Comparison of ENCODE assay signal across 35 mouse cellular contexts in the genomic region with DNA sequence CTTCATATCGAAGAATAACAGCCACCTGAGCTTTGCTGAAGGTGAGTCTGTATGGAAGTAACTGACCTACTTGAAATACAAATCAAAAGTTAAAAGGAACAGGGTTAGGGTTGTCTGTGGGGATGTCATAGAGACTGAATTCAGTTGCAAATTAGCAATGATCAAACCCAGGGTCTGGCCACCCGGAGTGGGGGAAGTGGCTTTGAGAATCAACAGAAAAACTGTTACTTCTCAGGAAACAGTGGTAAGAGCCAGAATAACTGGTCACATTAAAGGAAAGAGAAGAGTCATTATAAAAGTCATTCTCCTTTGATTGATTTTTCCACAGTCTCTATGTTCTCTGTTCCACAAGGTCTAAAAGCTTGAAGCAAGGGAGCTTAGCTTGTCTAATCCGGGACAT.
"Had no signal": no experiment of that assay in that cellular context is flagged by ENCODE, and none has a peak within 500 bp of the region (broad histone marks: within the 10 kb centered on the region; RNA-seq: fewer than 3 reads in every experiment).

No protein-coding gene starts in this region.

- H3K9me3 ChIP-seq: hindbrain, embryonic 15.5 days; intestine, embryonic 15.5 days had no signal

- H3K27ac ChIP-seq: heart, embryonic 10.5 days; heart, embryonic 13.5 days; heart, embryonic 15.5 days; hindbrain, embryonic 10.5 days; hindbrain, embryonic 12.5 days; hindbrain, embryonic 13.5 days; hindbrain, embryonic 14.5 days; hindbrain, embryonic 15.5 days; hindbrain, postnatal 0 days; intestine, embryonic 15.5 days; kidney, embryonic 15.5 days; kidney, postnatal 0 days; layer of hippocampus, adult 2 months had no signal

- H3K27me3 ChIP-seq: heart, embryonic 12.5 days; heart, embryonic 13.5 days; heart, embryonic 15.5 days; hindbrain, embryonic 12.5 days; hindbrain, embryonic 13.5 days; hindbrain, embryonic 15.5 days; intestine, embryonic 15.5 days; kidney, embryonic 15.5 days had no signal

- ATAC-seq: hindbrain, embryonic 16.5 days; hindbrain, postnatal 0 days; inflammation-experienced regulatory T-cells, adult 6 months; intestine, embryonic 15.5 days; intestine, embryonic 16.5 days; intestine, postnatal 0 days had no signal

- H3K36me3 ChIP-seq: heart, embryonic 12.5 days; heart, embryonic 13.5 days; heart, embryonic 15.5 days; hindbrain, embryonic 10.5 days; hindbrain, embryonic 12.5 days; hindbrain, embryonic 13.5 days; hindbrain, embryonic 15.5 days; intestine, embryonic 15.5 days; kidney, embryonic 15.5 days had no signal

- H3K4me2 ChIP-seq: heart, embryonic 11.5 days; heart, embryonic 12.5 days; heart, embryonic 13.5 days; heart, embryonic 15.5 days; hindbrain, embryonic 12.5 days; hindbrain, embryonic 13.5 days; hindbrain, embryonic 14.5 days; hindbrain, embryonic 15.5 days; intestine, embryonic 15.5 days; kidney, embryonic 15.5 days had no signal

- H3K4me3 ChIP-seq: heart, embryonic 10.5 days; heart, embryonic 12.5 days; heart, embryonic 13.5 days; heart, embryonic 15.5 days; hindbrain, embryonic 10.5 days; hindbrain, embryonic 12.5 days; hindbrain, embryonic 13.5 days; hindbrain, embryonic 15.5 days; intestine, embryonic 15.5 days; kidney, embryonic 15.5 days; layer of hippocampus, adult 2 months had no signal

- H3K4me1 ChIP-seq: heart, embryonic 10.5 days; heart, embryonic 12.5 days; heart, embryonic 13.5 days; heart, embryonic 15.5 days; hindbrain, embryonic 10.5 days; hindbrain, embryonic 12.5 days; hindbrain, embryonic 13.5 days; hindbrain, embryonic 15.5 days; intestine, embryonic 15.5 days; kidney, embryonic 15.5 days had no signal

- H3K9ac ChIP-seq: heart, embryonic 12.5 days; heart, embryonic 13.5 days; heart, embryonic 15.5 days; hindbrain, embryonic 12.5 days; hindbrain, embryonic 13.5 days; hindbrain, embryonic 14.5 days; hindbrain, embryonic 15.5 days; intestine, embryonic 15.5 days; kidney, embryonic 15.5 days had no signal

- DNase-seq: heart, postnatal 10 days; heart, postnatal 14 days; heart, postnatal 36 days; heart, postnatal 4 days; kidney, adult 11 months; kidney, adult 18-20 months; kidney, adult 2 months; kidney, adult 8-10 months; kidney, adult 9 months; kidney, postnatal 10 days; kidney, postnatal 14 days; kidney, postnatal 25 days; kidney, postnatal 36 days; kidney, postnatal 4 days; layer of hippocampus, adult 9-11 months; layer of hippocampus, postnatal 36 days had no signal
